Mouse (Mus musculus) adrenal gland, postnatal 36 days (tissue): ENCODE data around the gene Gm19426. TPM values are rescaled to one million over a fixed set of nuclear protein-coding genes. Genes with fewer than 3 reads are reported as not detected.

Source experiments
- DNase-seq, 2 experiments: peaks; one replicate each; pipeline ENCODE4 v3.0.0; 2021; ENCODE audit warnings: mixed read lengths in 1 of 2
- long read RNA-seq, 2 experiments: library from polyadenylated mRNA; stranded (forward); transcript quantifications; one replicate each; pipeline ENCODE4 v2.0.0; 2021; ENCODE audit warnings: borderline sequencing depth in 2 of 2
- total RNA-seq, 2 experiments: library from RNA; stranded (reverse); gene quantifications; 2 replicates each; pipeline ENCODE4 v1.2.3; 2021

Gene Gm19426
- 1 to 10 TPM; 1.5 to 2.4 TPM for total RNA-seq
- long read RNA-seq, experiment 1, partial matches to known transcripts = 0 of 1 reads
- long read RNA-seq, experiment 1, other reads (novel, unspliced or antisense) = 1 of 1 reads
- long read RNA-seq, experiment 2 = 0 reads

DNA sequence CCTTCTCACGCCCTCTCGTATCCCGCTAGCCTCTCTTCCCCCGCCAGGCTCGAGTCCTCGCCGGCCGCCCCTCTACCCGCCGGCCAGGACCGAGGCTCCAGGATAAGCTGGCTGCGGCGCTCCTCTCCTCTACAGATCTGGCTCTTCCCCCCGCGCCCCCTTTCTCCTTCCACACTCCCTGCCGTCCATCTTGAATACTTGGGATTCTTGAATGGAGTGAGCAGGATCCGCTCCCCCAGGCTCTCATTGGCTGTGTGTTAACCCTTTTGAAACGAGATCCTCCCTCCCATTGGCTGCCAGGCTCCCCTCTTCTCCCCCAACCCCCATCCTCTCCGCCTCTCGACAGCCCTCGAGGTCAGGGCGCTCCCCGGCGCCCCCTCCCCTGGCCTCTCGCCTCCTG lies at the start of gene Gm19426:
Gene Gm19426, minus strand, starts transcription at position 95 of the 400 bp plus-strand sequence.
- DNase-seq = peak; percentile 76 to 84

DNA sequence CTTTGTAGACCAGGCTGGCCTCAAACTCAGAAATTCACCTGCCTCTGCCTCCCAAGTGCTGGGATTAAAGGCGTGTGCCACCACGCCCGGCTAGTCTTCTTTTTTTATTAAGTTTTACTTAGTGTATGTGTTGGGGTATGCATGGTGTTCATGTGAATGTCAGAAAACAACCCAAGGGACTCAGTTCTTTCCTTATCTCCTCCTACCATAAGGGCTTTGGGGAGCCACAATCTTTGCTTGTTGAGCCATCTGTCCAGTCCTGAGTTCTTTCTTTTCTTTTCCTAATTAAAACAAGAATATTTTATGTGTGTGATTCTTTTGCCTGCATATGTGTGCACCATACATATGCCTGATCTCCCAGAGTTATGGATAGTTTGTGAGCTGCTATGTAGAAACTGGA lies 49.7 kb upstream of the Gm19426 start:
- DNase-seq = no peak

DNA sequence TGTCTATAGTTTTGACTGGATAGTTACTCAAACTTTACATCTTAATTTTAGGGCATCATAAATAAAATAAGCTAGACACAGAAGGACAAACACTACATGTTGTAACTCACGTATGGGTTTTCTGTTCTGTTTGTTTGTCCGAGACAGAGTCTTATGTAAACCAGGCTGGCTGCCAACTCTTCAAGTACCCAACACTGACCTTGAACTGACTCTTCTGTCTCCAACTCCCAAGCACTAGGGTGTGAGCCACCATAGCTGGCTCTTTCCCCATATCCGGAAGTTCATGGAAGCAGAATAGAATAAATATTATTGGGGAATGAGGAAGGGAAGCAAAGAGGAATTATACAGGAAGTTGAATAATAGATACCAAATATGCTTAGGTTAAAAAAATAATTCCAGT lies 49.1 kb upstream of the Gm19426 start:
- DNase-seq = peak; percentile 27 to 45

DNA sequence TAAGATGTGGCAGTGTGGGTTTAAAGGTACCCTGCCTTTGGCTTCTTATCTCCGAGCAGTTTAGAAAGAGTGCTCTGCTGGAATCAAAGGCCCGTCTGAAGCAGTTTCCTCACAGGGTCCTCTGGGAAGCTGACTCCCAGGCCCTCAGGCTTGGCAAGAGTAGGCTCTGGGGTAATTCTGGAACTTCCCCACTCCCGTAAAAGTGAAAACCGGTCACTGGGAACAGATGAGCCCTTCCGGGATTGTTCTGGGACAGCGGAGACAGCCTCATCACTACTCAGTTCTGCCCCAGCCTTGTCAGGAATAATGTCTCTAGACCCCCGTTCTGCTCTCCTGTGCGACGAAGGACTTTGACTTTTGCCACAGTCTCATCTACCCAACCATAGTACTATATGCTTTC lies 47.0 kb upstream of the Gm19426 start:
- no peak for DNase-seq

DNA sequence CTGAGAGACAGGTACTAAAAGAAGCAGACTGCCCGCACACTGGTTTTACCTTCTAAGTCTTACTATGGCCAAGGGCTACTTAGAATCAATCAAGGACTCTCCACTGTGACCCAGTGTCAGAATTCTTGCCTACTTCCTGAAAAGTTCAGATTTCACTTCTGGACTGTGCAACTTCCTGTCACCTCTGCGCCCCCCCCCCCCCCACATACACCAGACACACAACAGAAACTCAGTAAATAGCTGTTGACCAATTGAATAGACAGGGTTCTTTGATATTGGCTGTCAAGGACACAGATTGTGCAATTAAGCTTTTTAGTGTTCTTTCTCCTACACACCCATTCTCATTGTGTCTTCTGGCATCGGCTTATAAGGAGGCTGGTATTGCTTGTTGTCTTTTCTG lies 44.9 kb upstream of the Gm19426 start:
- no peak for DNase-seq

DNA sequence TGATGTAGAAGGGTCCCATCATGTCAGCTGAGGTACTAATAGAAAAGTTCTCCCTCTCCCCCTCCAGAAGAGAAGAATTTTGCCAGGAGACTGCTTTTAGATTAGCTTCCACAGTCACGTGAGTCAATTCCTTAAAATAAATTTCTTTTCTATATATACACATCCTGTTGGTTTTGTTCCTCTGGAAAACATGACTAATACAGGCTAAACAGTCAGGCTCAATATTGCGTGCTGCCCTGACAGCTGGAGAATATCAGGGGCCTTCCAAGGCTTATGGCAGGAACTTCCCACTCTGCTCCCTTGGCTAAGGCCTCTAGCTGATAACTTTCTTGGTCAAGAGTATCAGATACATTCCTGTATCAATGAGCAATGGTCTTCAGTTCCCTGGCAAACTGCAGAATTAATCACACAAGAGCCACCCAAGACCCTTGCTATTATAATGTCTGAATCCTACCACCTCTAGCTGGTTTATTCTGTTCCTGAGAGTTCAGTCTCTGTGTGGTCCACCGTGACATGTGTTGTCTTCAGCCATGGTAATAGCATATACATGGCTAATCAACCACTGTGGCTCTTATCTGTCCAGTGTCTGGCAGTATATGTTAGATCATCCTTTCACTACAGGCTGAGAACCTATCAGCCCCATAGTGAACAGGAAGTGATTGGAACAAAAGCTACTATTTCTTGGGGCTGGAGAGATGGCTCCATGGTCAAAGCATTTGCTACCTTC lies 40.5 kb upstream of the Gm19426 start:
- DNase-seq = no peak

DNA sequence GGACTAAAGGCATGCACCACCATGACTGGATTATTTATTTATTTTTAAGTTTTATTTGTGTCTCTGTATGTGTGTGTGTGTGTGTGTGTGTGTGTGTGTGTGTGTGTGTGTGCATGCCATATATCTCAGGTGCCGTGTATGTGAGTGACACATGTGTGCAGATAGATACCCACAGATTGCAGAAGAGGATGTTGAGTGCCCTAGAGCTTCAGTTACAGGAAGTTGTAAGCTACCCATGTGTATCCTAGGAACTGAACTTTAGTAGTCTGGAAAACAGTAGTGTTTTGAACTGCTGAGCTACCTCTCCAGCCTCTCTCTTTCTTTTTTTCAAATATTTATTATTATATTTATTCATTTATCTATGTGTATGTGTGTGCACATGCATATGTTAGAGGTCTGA lies 39.9 kb upstream of the Gm19426 start:
- no peak for DNase-seq

DNA sequence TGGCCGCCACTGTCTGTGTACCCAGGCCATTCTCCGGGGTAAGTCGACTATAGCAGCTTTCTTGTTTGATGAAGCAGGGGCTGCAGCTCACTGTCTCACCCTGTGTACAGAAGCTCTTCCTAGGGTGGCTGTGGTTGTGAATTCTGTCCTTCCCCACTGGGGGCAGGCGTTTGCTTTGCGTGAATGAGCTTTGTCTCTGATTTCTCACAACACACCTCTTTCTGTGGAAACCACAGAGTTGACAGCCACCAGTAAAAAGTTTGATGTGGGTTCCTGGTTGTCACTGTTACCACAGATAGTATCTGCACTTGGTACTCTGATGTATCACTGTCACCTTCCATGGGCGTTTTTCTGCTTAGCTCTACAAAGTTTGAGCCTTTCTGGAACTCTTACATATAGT lies 35.8 kb upstream of the Gm19426 start:
- DNase-seq = no peak

DNA sequence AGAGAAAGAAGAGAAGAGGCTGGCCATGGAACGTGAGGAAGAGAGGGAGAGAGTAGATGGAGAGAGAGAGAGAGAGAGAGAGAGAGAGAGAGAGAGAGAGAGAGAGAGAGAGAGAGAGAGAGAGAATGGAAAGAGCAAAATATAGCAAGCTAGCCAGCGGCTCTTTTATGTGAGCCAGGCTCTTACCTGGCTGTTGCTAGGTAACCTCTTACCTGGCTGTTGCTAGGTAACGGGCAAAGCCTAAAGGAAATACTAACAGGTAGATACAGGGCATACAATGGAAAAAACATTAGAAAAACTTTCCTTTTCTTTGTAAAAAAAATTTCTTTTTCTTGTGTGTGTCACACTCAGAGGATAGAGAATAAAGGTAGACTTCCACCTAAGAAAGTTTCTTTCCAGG lies 34.3 kb upstream of the Gm19426 start:
- no peak for DNase-seq

DNA sequence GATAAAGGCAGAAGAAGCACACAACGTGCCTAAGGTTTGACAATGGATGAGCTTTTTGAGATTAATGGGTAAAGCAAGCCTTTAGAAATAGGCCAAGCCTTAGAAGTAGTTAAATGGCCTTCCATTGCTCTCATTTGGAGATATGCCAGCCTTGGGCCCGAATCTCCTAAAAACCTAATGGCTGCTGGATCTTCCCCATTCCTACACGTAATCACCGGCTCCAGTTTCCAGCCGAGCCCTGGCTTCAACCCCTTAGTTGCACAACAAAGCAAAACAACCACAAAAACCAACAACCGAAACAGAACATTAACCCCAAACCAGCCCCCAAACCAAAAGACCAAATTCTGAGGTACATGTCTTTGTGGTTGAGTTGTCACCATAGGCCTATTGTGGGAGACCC lies 32.2 kb upstream of the Gm19426 start:
- peak in 1 of 2 experiments; percentile 7 for DNase-seq

DNA sequence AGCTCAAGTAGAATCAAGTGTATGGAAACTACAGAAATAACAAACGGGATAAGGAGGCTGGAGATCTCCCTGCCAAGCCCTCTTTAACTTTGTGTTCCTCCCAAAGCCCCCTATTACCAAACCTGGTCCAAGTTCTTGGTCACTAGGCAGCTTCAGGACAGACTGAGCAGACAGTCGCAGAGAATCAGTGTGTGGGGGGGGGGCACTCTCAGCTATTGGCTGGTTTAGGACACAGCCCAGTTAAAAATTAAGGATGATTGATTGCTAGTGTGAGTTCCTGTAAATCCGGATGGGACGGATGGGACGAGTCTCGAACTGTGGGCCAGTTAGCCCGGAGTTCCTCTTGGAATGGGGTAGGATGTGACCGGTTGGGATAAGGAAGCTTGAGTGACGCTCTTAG lies 31.8 kb upstream of the Gm19426 start, which contains the start of gene Serping1:
Gene Serping1, minus strand, starts transcription at position 204 of the 400 bp plus-strand sequence.
- DNase-seq = no peak

DNA sequence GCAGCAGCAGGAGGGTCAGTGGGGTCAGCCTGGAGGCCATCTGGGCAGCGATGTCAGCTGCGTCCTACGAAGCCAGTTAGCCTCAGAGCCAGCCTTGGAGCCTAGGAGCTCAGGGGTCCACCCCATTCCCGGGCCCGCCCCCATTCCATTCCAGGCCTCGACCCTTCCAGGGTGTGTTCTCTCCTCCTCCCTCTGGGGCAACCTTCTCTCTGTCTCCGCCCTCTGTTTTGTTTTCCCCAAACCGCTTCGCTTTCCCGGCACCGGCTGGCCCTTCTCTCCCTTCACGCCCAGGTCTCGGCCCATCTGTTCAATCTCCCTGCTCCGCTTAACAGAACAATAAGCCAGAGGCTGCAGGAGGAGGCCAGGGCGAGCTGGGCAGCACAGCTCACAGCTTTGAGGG lies 31.3 kb upstream of the Gm19426 start:
- DNase-seq = peak; percentile 18 to 60

DNA sequence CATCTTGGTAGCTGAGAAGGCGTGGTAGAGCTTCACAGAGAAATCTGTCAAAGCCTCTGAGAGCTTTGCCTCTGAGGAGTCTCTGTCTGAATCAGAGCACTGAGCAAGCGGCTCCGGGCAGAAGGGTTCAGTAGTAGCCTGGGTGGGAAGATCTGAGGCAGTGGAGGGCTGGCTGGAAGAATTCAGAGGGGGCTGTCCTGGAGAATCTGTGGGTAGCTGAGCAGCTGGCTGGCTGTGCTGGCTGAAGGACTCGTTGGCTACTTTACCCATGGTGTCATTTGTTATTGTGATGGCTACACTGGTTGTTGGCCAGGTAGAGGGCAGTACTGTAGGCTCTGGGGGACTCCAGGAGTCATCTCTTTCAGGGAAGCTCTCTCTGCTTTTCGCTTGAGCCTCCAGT lies 29.7 kb upstream of the Gm19426 start:
- DNase-seq = no peak

DNA sequence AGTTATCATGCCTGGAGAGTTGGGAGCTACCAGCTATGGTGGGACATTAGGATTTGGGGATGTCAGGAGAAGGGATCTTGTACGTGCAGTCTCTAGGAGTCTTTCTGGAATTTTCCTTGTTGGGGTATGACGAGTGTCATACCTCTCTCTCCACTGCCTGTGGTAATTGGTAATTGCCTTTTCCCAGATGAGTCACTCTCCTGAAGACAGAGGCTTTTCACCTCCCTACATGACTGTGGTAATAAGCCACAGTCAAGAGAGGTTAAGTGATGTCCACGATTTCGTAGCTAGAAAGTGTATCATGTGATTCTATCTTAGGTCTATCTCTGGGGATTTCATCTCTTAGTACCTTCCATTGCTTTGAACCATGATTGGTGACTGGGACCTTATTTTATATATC lies 29.0 kb upstream of the Gm19426 start:
- DNase-seq = no peak

DNA sequence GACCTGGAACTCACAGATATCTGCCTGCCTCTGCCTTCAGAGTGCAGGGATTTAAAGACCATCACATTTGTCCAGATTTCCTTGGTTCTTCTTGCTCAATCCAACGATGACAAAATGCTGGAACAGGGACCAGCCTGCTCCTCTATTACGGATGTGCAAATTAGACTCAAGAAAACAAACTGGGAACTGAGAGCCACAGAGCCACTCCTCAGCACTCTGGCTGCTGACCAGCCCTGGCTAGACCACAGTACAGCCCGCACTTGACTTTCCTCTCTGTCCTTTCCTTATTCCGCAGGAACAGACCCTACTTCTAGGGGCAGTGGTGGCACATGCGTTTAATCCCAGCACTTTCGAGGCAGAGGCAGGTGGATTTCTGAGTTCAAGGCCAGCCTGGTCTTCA lies 27.0 kb upstream of the Gm19426 start:
- DNase-seq = peak in 1 of 2 experiments; percentile 12

DNA sequence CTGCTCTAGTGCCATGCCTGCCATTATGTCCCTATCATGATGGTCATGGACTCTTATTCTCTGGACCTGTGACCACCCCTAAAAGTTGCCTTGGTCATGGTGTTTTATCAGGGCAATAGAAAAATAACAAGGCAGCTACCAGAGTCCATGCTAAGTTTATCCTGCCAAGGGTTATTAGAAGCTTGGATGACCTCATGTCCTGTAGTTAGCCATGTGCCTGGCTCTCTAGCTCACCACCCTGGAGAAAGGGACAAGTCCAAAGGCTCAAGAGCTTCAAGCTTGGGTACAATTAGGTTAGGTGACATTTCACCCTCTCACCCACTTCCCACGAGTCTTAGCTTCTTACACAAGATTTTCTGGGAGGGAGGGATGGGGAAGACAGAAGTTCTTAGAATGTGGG lies 19.4 kb upstream of the Gm19426 start:
- DNase-seq = no peak

DNA sequence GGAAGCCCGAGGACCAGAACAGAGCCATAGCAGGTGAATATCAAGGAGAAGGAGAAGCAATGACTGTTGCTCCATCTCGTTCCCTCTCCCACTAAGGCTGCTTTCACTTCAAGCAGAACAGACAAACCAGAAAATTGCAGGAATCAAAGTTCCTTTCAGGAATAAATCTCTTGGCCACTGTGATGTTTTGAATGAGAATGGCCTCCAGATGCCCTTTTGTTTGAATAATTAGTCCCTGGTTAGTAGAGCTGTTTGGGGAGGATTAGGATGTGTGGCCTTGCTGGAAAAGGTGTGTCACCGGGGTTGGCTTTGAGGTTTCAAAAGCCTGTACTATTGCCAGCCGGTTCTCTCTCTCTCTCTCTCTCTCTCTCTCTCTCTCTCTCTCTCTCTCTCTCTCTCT lies 18.8 kb upstream of the Gm19426 start:
- no peak for DNase-seq

DNA sequence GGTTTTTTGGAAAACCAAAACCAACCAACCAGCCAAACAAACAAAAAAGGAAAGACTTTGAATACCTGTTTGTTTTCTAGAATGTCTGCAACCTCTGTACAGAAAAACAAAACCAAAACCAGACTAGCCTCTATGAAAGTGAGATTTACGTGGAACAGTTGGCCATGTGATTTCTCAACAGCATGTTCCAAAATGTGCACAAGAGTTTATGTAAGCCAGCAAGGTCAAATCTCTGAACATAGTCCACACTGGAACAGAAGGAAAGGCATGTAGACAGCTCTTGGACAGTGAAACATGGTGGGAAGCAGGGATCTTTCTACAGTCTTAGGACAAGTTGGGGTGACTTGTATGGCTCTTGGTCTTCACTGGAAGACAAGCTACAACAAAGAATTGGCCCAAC lies 18.4 kb upstream of the Gm19426 start:
- no peak for DNase-seq

DNA sequence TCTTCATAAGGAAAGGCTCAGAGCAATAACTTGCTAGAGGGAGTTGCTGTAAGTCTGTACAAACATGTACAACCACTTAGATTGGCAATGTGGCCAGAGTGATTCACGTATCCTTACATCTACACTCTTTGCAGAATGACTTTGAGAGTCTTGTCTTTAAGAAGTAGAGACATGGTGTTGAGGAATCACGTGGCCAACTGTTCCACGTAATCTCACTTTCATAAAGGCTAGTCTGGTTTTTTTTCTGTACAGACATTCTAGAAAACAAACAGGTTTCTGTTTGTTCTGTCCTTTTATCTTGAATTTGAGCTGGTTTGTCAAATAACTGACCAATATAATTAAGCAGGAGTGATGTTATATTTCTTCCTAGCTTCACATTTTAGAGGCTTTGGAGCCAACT lies 17.9 kb upstream of the Gm19426 start:
- DNase-seq = no peak

DNA sequence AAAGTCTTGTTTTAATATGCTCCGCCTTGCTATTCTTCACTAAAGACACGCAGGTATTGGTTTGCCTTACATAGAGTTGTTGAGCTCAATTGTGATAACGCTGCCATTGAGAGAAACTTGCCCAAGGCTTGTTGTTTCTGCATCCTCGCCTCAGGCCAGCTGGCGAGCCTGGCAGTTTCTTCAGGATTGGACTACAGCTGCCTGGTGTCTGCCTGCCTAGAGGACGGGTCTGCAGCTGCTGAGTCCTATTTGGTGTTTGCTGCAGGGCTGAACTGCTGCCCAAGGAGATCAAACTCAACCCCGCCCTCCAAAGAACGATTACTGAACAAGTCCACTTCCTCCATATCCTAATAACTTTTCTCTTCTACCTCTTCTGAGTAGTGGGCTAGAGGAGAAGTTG lies 17.3 kb upstream of the Gm19426 start:
- no peak for DNase-seq

DNA sequence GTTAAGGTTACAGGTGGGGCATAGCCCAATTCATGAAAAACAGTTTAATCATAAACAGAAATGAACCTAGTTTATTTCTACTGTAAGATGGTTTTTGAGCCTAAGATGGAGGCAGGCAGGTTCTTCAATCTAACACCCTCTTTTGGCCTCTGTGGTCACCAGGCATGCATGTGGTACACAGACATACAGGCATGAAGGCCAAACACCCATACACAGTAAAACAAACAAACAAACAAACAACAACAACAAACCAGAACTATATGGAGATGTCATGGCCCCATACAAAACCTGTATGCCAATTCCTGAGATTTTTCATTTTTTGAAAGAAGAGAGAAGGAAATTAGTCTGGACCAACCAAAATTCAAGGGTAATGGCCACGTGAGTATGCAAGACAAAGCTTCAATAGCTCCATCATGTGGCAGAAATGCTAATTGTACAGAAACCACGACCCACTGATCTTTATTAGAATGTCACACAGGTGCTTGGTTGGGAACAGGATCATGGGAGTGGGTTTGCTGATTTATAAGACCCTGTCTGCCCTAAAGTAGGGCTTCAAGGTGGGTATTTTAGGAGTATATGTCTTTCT lies 15.2 kb upstream of the Gm19426 start:
- DNase-seq = peak in 1 of 2 experiments; percentile 48

DNA sequence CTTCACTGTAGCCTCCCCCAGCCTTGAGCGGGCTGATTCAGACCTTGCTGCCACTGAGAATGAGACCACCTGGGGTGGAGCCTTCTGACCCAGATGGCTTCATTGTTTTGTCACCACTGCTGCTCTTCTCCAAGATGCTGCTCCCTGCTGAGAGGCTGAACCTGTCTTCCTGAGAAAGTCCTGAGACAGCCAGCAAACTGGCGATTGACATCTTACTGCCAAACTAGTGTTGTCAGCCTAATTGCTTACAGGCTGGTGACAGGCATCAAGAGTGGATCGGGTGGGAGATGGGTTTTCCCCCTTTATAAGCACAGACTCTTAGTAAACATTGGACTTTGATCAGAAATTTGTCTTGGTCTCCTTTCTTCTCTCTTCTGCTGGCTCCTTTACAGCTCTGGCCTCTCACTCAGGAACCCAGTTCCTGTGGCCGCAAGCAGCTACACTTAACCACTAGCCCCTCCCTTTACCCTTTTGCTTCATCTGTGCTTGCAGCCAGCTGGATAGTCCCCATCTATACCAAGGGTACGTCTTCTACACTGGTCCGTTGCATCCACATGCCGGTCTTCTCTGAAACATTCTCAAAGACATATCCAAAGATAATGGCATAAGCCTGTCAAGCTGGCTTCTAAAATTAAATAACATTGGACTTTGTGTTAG lies 13.7 kb upstream of the Gm19426 start:
- no peak for DNase-seq

DNA sequence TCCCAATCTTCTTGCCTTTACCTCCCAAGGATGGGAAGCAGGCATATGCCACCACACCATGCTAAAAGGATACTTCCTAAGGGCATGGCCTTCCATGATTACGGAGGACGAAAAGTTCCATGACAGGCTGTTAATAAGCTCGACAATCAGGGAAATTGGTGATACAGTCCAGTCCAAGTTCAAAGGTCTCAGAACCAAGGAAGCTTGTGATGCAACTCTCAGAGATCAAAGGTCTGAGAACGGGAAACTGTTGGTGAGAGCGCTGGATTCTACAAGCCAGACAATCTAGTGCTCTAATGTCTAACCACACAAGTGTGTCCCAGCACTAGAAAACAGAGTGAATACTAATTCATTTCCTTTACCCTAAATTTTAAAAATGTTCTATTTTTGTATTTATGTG lies 12.8 kb upstream of the Gm19426 start:
- DNase-seq = no peak
